Mouse (Mus musculus) natural killer cell, adult 2 months (primary cell): Measurements from ENCODE around the gene Apobec2.
A peak's percentile ranks its signal among the peaks of the same experiment; 100 is the strongest.
"Not testable (repeated sequence)": the region's sequence is repeated elsewhere in the genome, so short reads cannot be mapped to it uniquely, and the experiment has no call there.

Experiments used
- DNase-seq, 2 experiments: peaks; one replicate each; pipeline ENCODE4 v3.0.0; 2022; ENCODE audit warnings: low spot score in 2 of 2

Gene Apobec2

DNA sequence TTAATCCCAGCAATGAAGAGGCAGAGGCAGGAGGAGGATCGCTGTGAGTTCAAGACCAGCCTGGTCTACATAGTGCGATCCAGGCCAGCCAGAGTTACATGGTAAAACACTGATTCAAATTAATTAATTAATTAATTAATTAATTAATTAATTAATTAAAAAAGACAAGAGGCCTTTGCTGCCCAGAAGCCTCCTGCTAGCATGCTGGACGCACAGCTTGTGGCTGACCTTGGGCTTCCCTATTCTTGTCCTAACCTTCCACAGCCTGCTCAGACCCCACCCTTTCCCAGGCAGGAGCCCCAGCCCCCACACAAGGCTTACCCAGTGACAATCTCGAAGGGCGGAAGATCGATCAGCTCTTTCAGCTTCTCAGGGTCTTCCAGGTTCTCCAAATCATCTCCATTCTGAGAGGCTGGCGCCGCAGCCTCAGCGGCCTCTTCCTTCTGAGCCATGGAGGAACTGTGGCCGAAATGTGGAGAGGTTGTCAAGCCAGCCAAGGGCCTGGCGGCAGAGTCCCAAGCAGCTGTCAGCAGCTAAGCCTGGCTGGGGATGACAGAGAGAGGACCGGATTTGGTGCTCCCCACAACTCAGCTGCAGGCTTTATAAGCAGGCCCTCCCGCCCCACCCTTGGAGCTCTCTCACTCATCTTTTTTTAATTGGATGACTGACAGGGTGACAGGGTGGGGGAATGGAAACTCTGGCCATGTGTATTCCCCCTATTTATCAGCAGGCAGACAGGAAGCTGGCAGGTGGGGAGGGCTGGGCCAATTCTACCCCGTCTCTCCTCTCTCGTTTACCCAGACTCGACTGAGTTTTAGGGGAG lies at the start of gene Apobec2:
Gene Apobec2 (minus strand): TSS at position 773 of the 823 bp plus-strand sequence.
- DNase-seq = no peak

DNA sequence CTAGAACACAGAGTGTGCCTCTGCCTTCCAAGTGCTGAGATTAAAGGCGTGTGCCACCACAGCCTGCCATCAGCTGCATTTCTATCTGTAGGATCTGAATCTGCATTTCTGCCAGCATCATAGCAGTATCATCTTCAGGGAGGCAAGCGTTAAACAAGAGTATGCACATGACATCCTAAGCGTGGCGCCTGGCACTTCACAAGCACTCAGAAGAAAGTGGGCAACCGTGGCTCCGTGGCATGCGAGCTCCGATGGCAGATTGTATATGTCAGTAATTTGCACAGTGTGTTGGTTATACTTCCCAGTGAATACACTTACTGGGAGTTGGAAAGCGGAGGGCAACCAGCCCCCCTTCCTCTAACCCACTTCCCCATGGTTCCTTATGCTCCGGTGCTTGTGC lies 47.2 kb upstream of the Apobec2 start:
- DNase-seq = no peak

- DNase-seq = no peak
Measured at GRCm38 (mm10) chr17:48475444-48475843, 42.7 kb upstream of the Apobec2 start.

DNA sequence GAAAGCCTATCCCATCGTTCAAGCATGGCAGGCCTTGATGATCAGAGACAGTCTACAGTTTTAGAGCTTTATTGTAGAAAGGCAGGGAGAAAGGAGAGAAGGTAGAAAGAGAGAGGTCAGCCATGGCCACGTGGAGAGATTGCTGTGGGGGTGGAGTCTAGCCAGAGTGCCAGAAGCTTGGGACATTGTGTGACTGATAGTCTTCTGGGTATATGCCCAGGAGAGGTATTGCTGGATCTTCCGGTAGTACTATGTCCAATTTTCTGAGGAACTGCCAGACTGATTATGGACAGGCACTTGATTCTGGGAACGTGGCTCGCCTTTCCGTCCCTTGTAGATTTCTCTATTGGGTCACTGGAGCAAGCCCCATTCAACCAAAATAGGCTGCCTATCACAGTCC lies 41.6 kb upstream of the Apobec2 start:
- DNase-seq = not testable (repeated sequence)

DNA sequence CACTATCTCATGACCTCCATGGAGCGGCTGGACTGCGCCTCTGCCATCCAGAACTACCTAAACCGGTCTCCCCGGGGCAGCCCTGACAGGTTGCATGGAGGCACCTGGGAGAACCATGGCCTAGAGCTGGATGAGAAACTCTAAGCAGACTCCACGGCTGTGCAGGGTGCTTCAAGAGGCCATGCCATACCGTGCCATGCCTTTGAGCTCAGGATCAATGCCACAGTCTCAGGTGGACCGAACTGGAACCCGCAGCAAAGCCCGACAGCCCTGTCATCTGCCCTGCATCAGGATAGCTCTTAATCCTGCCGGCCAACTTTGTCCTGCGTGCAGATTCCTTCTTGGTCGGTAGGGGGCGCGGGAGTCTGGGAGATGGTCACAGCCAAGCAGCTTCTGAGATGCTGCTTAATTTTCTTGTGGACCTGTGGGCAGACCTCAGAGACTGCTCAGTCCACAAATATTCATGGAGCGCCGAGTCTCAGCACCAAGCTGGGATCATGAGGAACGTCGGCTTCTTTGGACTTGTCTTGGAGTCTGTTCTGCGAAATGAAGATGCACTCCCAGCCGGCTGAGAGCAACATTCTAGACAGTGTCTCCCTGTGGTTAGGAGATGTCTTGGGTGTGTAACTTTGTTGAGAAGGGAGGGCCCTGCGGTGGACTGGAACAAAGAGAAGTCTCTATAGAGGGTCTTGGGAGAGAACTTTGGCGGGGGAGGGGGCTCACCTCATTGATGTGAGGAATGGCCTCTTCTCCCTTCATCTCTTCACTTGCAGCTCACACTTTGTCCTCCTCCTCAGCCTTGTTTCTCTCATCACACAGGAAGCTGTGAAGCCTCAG lies 34.9 kb upstream of the Apobec2 start:
- DNase-seq = peak; percentile 74 to 77

- peak; percentile 15 to 18 for DNase-seq
Measured at GRCm38 (mm10) chr17:48466769-48467394, 34.2 kb upstream of the Apobec2 start.

- DNase-seq = no peak
Measured at GRCm38 (mm10) chr17:48463391-48463790, 30.7 kb upstream of the Apobec2 start.

- DNase-seq = peak in 1 of 2 experiments; percentile 29
Measured at GRCm38 (mm10) chr17:48462096-48462495, 29.4 kb upstream of the Apobec2 start.

- peak in 1 of 2 experiments; percentile 7 for DNase-seq
Measured at GRCm38 (mm10) chr17:48457971-48458653, 25.4 kb upstream of the Apobec2 start.

DNA sequence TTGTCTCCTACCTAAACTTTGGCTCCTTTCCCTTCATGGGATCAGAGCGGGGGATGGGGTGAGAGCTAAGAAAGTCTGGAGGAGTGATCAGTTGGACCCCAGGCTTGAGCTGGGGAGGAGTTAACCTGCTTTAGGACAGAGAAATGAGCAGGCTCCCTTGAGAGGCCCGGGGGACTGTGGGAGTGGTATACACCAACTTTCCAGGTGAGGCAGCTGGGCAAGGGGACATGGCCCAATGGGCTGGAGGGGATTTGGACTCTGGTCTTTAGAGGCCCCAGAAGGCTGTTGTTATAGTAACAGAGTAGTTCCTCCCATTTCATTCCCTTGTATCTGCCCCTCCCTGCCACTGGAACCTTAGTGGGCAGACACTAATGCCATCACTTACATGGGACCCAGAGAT lies 23.2 kb upstream of the Apobec2 start:
- DNase-seq = no peak

- DNase-seq = no peak
Measured at GRCm38 (mm10) chr17:48454688-48455087, 22.0 kb upstream of the Apobec2 start, which contains the start of gene Unc5cl. Unc5cl (plus strand) TSS chr17:48454901.

GRCm38 (mm10) chr17:48454190-48454589 lies 21.5 kb upstream of the Apobec2 start:
- no peak for DNase-seq

GRCm38 (mm10) chr17:48453489-48453888 lies 20.8 kb upstream of the Apobec2 start:
- no peak for DNase-seq

GRCm38 (mm10) chr17:48451753-48452444 lies 19.2 kb upstream of the Apobec2 start:
- DNase-seq = no peak

GRCm38 (mm10) chr17:48451353-48451675 lies 18.6 kb upstream of the Apobec2 start, which contains the start of gene Tspo2:
Tspo2 (minus strand) TSS chr17:48451522.
- DNase-seq = no peak

GRCm38 (mm10) chr17:48450666-48451352 lies 18.1 kb upstream of the Apobec2 start:
- DNase-seq = no peak

DNA sequence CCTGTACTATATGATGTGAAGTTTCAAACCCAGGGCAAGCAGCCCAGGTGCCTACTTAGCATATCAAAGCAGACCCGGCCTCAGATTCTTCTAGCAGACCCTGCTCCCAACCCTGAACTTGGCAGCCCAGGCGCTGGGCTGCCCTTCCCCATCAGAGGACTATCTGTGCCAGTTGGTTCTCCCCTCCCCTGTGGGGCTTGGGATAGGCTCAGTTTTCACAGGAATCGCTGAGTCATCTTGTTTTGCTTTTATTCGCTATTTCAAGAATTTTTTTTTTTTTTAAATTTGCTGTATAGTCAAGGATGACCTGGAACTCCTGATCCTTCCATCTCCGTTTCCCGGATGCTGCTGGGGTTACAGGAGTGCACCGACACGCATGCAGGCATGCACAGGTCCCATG lies 14.9 kb upstream of the Apobec2 start:
- DNase-seq = no peak

DNA sequence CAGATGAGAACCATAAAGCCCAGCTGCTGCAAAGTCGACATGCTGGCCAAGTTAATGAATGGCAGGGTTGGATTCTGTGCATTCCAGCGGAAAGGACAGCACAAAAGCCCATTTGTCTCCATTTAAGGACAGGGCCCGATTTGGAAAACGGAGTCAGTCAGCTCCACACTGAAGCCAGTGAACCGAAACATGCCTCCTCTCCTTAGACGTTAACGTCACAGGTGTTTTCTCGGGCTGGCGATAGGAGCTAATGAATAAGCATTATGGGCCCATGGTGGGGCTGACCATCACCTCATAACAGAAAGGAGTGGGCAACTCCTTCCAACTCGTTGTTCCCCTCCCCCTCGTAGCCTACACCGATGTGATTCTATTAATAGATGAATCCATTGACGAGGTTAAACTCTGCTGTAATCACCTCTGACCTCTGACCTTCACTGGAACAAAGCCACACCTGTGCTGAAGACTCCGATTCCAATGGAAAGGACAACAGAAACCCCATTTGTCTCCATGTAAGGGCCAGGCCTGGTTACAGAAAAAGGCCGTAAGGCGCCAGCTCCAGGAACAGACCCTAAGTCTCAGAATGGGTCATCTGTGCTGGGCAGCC lies 10.9 kb upstream of the Apobec2 start:
- DNase-seq = no peak

DNA sequence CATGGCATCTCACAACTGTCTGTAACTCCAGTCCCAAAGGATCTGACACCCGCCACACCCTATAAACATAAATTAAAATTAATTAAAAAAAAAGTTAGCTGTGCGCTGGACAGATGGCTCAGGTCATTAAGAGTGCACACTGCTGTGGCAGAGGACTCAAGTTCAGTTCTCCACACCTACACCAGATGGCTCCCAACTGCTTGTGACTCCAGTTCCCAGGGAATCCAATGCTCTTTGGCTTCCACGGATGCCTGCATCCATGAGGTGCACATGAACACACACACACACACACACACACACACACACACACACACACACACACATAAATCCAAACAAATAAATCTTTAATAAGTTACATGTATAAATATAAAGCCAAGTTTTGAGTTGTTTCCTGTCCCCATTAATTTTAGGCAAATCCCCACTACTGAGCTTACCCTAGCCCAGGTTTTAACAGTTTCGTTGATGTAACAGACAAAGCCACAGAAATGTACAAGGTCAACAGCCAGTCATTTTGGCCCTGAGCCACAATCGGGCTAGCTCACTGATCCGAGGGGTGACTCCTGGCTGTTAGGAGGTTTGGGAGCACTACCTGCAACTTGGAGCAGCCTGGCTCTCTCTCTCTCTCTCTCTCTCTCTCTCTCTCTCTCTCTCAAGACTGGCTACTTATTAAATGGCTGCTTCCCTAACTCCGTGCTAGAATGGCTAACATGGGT lies 10.2 kb upstream of the Apobec2 start:
- DNase-seq = no peak
